Mouse (Mus musculus): Measurements from ENCODE around the gene Zfp983. TPM values are rescaled to one million over a fixed set of nuclear protein-coding genes. Genes with fewer than 3 reads are reported as not detected.
"Not testable (repeated sequence)": the region's sequence is repeated elsewhere in the genome, so short reads cannot be mapped to it uniquely, and the experiment has no call there.

The Zfp983 gene
- 7.8 and 10.0 TPM in 2 replicates for total RNA-seq (2021)
- long read RNA-seq, partial matches to known transcripts = 4 of 12 reads
- long read RNA-seq, other reads (novel, unspliced or antisense) = 8 of 12 reads

DNA sequence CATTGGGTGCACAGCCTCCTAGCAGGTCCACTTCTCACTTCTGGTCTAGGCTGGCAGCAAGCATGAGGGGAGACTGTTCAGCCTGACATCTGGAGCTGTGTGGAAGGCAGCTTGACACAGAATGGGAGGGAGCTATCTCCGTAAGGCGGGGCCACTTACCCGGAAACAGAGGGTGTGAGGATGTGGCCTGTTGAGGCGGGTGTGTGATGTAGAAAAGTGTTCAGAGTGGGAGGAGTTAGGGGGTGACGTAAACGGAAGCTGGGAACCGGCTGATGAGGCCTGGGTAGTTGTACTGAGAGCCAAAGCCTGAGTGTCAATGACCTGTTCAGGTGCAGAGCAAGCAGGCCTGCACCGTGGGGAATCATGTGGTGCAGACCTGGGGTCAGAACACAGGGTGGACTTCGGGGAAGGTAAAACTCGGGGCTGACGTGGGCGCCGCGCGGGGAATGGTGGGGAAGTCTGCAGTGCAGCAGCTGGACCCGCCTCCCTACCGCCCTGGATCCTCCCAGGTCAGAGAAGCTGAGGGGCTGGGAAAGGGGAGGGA is at the start of gene Zfp983:
TSS of gene Zfp983 (plus strand) at position 261 of the 544 bp plus-strand sequence.
- peak; percentile 64 for DNase-seq

DNA sequence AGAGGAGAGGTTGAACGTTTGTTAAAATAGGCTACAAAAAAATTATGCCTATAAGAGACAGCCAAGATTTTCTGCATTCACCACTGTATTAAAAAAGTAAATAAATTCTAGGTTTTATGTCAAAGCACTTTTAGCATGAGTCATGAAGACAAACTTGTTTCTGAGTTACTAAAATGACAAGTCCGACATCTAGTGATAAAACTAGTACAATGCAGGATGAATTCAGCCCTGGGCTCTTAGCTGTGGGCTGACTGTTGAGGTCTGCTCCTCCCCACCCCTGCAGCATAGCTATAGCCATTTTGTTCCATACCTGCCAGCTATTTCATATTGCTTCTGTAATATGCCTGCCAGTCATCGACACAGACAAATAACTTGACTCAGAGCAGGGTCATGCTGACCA is 34.1 kb upstream of the Zfp983 start:
- DNase-seq = no peak

DNA sequence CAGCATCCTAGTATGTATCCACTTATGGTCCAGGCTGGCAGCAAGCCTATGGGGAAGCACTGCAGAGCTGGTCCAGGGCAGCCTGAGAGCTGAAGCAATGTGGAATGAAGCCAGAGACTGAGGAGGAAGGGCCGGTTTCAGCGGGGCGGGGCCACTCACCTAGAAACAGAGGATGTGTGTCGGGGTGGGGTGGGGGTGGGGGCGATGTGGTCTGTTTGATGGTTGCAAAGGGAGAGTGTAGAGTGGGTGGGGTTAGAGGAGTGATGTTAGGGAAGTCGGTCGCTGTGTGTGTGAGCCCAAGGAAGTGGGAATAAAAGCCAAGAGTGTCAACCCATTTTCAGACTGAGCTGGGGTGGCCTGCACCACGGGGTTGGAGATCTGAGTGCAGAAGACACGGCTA is 33.1 kb upstream of the Zfp983 start:
- no peak for DNase-seq

DNA sequence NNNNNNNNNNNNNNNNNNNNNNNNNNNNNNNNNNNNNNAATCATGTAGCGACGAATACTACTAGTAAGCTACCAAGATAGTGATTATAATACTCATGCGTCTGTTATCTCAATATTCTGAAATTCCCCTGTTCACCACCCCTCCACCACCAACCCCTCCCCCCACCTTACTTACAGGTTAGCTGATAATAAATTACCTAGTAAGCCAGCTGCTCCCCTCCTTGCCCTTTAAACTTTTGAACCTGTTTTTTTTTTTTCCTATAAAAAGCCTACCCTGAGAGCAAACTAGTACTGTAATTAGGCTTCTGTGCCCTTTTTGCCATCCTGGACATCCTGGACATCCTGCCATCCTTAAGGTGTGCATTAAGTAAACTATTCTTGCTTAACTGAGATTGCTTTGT is 26.8 kb upstream of the Zfp983 start:
- no peak for DNase-seq

DNA sequence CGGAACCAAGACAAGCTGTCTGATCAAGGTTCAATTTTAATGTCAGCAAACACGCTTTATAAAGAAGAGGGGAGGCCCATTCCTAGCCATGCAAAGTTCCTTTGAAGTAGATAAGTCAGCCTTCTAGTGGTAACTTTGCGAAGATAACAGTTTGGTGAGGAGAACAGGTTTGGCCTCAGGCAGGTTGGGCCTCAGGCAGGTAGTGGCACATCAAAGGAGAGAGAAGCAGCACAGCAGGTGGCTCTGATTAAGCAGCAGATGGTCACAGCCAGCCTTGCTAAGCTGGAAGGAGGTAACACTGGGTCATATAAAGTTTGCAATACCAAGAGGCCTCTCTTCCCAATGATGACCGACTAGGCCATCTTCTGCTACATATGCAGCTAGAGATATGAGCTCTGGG is 14.7 kb upstream of the Zfp983 start:
- DNase-seq = not testable (repeated sequence)

DNA sequence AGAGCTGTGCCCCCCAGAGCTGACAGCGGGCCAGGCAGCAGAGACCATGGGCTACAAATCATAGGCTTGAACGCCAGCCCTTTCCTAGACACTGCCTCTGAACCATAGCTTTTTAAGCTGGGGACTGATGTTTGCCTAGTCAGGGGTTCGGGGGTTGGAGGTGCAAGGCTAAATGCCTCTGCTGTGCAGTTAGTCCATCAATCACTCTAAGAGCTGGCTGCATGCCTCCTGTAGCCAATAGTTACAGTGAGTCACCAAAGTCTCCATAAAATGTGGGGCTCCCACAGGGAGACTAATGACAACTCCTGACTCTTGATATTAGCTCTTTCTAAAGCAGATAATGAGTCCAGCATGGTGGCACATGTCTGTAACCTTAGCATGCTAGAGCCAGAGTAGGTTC is 1.6 kb upstream of the Zfp983 start:
- peak; percentile 61 for DNase-seq

DNA sequence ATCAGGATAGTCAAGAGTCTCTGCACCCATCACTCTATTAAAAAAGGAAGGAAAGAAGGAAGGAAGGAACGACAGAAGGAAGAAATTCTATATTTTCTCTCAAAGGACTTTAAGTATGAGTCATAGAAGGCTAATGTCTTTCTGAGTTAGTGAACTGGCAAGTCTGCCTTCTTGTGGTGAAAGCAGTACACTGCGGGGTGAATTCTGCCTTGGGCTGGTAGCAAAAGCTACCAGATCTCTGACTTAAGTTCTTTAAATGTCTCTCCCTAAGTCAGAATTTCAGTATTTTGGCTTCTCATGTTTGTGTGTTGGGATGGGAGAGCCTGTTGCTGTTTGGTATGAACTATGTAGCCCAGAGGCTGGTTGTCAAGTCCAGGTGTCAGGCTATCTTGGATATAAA is 488 bp upstream of the Zfp983 start:
- DNase-seq = peak; percentile 7

DNA sequence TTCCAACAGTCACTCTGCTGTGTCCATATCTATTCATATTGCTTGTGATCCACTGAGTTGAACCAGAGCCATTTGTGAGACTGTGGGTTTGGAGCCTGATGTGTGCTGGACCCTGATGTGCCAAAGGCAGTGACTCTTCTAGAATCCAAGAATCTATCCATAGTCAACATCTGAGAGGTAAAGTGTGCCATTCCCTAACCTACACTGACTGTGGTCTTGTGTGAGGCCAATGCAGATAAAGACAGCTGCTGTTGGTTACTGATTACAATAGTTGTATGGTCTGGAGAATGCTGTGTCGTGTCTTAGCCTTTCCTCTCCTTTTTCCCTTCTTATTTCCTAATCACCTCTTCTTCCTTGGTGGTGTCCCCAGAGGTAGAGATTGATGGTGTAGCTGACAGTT is 28.4 kb downstream of the Zfp983 start:
- not testable (repeated sequence) for DNase-seq

DNA sequence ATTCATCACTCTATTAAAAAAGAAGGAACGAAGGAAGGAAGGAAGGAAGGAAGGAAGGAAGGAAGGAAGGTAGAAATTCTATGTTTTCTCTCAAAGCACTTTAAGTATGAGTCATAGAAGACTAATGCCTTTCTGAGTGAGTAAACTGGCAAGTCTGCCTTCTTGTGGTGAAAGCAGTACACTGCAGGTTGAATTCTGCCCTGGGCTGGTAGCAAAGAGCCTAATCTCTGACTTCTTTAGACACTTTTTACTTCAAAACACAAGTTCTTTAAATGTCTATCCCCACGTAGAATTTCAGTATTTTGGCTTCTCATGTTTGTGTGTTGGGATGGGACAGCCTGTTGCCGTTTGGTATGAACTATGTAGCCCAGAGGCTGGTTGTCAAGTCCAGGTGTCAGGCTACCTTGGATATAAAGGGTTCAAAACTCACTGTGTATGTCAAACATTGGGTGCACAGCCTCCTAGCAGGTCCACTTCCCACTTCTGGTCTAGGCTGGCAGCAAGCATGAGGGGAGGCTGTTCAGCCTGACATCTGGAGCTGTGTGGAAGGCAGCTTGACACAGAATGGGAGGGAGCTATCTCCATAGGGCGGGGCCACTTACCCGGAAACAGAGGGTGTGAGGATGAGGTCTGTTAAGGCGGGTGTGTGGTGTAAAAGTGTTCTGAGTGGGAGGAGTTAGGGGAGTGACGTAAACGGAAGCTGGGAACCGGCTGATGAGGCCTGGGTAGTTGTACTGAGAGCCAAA is 29.0 kb downstream of the Zfp983 start:
- DNase-seq = peak; percentile 71

DNA sequence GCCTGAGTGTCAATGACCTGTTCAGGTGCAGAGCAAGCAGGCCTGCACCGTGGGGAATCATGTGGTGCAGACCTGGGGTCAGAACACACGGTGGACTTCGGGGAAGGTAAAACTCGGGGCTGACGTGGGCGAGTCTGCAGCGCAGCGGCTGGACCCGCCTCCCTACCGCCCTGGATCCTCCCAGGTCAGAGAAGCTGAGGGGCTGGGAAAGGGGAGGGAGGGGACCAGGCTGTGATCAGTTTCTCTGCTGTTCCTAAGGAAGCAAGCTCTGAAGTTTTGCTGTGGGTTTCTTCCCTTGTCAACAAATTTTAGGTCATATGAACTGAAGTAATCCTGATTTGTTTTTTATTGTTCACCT is 29.6 kb downstream of the Zfp983 start:
- DNase-seq = not testable (repeated sequence)

DNA sequence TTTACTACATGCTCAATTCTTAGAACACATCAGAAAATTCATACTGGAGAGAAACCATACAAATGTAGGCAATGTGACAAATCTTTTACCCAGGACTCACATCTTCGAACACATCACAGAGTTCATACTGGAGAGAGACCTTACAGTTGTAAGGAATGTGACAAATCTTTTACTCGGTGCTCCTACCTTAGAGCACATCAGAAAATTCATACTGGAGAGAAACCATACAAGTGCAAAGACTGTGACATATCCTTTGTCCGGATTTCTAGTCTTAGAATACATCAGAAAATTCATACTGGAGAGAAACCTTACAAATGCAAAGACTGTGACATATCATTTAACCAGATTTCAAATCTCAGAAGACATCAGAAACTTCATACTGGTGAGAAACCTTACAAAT is 41.1 kb downstream of the Zfp983 start, which contains the start of gene Gm10226:
TSS of gene Gm10226 (plus strand) at position 301 of the 400 bp plus-strand sequence.
- no peak for DNase-seq

DNA sequence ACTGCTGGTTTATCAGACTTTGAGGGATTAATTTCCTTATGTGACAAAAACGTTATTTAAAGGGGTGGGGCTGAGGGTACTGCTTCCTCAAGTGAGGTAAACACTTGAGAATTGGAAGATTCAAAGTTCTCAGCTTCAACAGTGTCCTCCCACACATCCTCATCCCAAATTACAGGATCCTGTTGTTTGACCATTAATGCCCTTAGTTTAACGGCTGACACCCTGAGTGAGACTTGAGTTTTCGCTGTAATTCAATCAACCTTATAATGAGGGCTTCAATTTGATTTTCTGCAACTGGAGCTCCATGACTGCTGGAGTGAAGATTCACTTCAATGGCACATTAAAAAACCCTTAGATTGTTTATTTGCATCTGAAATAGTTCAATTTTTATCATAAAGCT is 42.9 kb downstream of the Zfp983 start:
- DNase-seq = no peak

DNA sequence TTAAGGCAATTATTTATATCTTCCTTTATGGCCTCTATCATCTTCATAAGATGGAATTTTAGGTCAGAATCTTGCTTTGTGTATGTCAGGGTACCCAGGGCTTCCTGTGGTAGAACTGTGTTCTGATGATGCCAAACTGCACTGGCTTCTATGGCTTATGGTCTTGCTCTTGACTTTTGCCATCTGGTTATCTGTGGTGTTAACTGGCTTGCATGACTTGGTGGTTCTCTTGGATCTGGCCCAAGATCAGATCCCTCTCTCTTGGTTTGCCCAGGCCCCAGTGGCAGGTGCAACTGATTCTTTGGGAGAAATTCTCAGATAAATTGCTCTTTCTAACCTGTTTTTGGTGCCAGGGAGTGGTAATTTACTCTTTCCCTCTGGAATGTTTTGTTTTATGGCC is 45.6 kb downstream of the Zfp983 start:
- no peak for DNase-seq

DNA sequence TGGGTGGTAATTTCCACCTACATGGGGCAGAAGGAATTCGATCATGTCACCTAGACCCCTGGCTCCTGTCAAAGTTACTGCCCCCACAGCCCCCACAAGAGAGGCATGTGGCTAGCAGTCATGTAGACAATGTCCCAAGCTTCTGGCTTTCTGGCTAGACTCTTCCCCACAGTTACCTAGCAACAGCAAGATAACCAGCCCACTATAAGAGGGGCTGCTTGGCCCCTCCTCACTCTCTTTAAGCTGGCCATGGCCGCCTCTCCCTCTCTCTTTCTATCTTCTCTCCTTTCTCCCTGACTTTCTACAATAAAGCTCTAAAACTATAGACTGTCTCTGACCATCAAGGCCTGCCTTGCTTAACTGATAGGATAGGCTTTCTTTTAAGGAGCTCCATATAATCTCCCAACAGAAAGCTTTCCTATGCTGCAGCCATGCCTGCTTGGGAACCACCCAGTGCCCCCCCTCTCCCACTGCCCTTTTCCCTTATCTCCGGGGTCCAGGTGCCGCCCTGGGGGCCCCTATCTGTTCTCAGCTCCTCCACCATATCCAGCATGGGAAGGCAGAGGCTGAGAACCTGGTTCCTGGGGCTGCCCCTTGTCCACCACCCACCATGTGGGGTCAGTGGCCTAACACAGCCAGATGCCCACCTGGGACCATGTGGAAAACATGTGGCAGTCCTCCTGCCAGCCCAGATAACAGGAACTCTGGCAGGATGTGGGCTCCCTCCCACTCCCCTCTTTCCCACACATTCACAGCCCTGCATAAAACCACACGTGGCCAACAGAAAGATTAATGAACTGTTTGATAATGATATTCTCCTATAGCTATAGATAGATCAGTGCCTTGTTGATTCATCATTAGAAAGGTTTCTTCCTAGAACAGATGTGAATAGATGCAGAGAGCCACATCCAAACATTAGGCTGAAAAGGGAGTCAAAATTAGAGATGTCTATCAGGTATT is 52.1 kb downstream of the Zfp983 start:
- no peak for DNase-seq

DNA sequence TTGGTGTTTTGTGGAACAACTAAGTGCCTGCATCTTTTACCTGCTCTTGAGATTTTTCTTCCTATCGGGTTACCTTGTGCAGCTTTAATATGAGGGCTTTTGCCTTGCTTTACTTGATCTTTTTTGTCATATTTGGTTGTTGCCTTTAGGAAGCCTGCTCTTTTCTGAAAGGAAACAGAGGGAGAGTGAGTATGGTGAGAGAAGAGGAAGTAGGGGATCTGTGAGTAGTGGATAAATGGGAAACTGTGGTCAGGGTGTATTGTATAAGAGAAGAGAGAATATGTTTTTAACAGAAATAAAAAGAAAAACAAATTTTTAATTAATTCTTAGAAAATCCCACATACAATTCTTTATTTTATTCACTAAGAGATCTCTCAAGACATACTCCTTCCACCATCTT is 53.0 kb downstream of the Zfp983 start:
- no peak for DNase-seq

DNA sequence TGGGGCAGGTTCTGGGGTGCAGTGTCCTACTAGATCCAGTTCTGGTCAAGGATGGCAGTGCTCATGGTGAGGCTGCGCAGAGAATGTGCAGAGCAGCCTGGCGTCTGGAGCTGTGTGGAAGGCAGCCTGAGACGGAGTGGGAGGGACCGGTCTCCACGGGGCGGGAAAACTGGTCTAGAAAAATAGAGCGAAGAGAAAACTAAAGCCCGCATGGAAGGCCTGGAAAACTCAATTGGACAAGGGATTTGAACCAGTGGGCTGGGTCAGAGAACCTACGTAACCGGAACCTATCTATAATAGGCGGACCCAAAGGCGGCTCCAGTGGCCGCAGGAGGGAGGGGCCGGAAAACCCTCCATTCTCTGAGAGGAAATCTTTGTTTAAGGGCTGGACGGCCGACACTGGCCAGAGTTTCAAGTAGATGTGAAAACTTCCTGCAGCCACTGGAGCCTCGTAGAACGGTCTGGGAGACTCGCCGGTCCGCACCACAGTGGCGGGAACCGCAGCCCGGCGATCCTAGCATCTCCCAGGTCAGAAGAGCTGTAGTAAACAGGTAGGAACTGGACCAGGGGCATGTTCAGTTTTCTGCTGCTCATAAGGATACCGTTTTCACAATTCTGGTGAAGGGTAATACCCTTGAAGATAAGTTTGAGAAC is 57.0 kb downstream of the Zfp983 start, which contains the start of gene Zfp760:
TSS of gene Zfp760 (plus strand) at position 399 of the 654 bp plus-strand sequence.
- DNase-seq = peak; percentile 76

DNA sequence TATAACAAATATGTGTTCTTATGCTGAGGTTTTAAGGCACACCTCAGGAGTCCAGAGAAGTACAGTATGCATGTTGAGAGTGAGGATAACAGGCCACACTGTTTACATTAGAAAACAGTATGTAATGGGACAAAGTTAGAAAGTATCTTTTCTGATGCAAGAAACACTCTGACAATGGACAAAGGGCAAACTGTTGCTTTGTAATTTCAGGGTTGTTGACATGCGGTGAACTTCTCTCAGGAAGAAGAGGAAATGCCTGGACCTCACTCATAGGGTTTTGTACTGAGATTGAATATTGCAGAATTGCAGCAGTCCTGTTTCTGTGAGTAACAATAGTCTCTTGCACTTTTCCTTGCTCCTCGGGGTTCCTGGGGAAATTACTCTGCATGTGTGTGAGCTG is 58.0 kb downstream of the Zfp983 start:
- DNase-seq = no peak

Other genes starting within 250 kb of the Zfp983 start
- gene Zfp54, start 227.4 kb upstream of the Zfp983 start, total RNA-seq (2021) = 3.5 and 3.6 TPM in 2 replicates
- 8.7 and 8.8 TPM in 2 replicates for gene Zfp51, start 200.2 kb upstream of the Zfp983 start, total RNA-seq (2021)
- 4.7 and 5.4 TPM in 2 replicates for gene Zfp53, start 161.6 kb upstream of the Zfp983 start, total RNA-seq (2021)
- 30.4 and 31.9 TPM in 2 replicates for gene Zfp52, start 115.1 kb upstream of the Zfp983 start, total RNA-seq (2021)
- 10.0 and 10.7 TPM in 2 replicates for gene Zfp948, start 83.6 kb upstream of the Zfp983 start, total RNA-seq (2021)
- gene Gm10226, start 41.2 kb downstream of the Zfp983 start, total RNA-seq (2021) = 6.0 TPM in 1 of 2 replicates, not detected in the other
- 7.9 and 8.3 TPM in 2 replicates for gene Zfp760, start 57.1 kb downstream of the Zfp983 start, total RNA-seq (2021)
- gene Zfp229, start 80.2 kb downstream of the Zfp983 start, total RNA-seq (2021) = 12.3 and 14.2 TPM in 2 replicates
- 2.9 and 3.3 TPM in 2 replicates for gene Zfp820, start 195.1 kb downstream of the Zfp983 start, total RNA-seq (2021)

Measured in adrenal gland, postnatal 25 days (tissue).